Mouse (Mus musculus): ENCODE results near the gene Slc4a11. TPM values are rescaled to one million over a fixed set of nuclear protein-coding genes. Genes with fewer than 3 reads are reported as not detected.
A peak's percentile ranks its signal among the peaks of the same experiment; 100 is the strongest.

The Slc4a11 gene
- polyA plus RNA-seq, 1 experiment from 2014 or later: 0.50 TPM

DNA sequence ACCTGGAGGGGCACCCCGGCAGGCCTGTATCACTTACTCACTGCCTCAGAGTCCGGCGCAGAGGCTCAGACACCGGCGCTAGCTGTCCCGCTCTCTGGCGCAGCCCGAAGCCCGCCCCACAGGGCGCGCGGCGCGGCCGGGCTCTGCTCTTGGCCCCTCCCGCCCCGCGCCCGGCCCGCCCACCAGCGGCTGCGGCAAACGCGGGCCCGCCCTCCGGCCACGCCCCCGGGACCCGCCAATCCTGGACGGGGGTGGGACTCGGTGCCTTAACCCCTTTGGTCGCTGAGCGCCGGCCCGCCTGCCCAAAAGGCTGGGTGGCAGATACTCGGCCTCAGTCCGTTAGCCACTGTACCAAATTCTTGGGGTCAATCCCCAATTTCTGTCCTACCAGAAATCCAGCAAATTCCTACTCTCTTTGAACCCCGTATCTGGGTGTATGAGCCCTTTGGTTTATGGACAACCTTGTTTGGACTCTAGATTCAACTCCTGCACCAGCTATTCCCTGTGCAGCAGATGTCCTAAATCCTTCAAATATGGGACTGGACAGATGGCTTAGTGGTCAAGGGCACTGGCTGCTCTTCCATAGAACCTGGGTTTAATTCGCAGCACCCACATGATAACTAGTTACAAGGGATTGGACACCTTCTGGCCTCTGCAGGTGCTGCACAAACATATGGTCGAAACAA is 54.5 kb downstream of the Slc4a11 start, which contains the start of gene Lzts3:
TSS of gene Lzts3 (minus strand) at position 120 of the 686 bp plus-strand sequence.
- peak within 1 kb of the TSS; percentile 68 for H3K4me3 ChIP-seq (ENCODE audit: low read depth, low read length)
- peak within 1 kb of the TSS; percentile 78 for H3K4me2 ChIP-seq (ENCODE audit: low read depth, low read length)
- peak within 1 kb of the TSS; percentile 72 for H3K27ac ChIP-seq (ENCODE audit: low read depth, low read length)
- H3K27me3 ChIP-seq (ENCODE audit: control insufficient read depth, insufficient read depth, low read length): 0 out of 2 replicates have a peak, but pooled peaks cover 2% of the 10 kb centered on the region
- H3K36me3 ChIP-seq (ENCODE audit: control insufficient read depth, insufficient read depth, low read length): no peaks in the 10 kb centered on the region
- H3K4me1 ChIP-seq (ENCODE audit: control insufficient read depth, insufficient read depth, low read length): peaks cover 2% of the 10 kb centered on the region; the same call in 1 of the 2 replicates
- WGBS: 5% methylated on average over 25 of the region's 40 CpGs
- ATAC-seq (ENCODE audit: low read depth): peak; percentile 95
- no peaks in the 10 kb centered on the region for H3K9me3 ChIP-seq (ENCODE audit: control insufficient read depth, low read length)
- H3K9ac ChIP-seq (replicated peaks; ENCODE audit: low read depth, low read length): peak within 1 kb of the TSS; percentile 83

- H3K4me2 ChIP-seq (ENCODE audit: low read depth, low read length): peak overlapping the region; percentile 78
- no peaks in the 10 kb centered on the region for H3K36me3 ChIP-seq (ENCODE audit: control insufficient read depth, insufficient read depth, low read length)
- ATAC-seq (ENCODE audit: low read depth): peak; percentile 82
- H3K4me3 ChIP-seq (ENCODE audit: low read depth, low read length): peak overlapping the region; percentile 68
- 2% methylated on average over 13 of the region's 27 CpGs for WGBS
- H3K27ac ChIP-seq (ENCODE audit: low read depth, low read length): peak overlapping the region; percentile 72
- 0 out of 2 replicates have a peak, but pooled peaks cover 7% of the 10 kb centered on the region for H3K27me3 ChIP-seq (ENCODE audit: control insufficient read depth, insufficient read depth, low read length)
- peaks cover 2% of the 10 kb centered on the region; the same call in 1 of the 2 replicates for H3K4me1 ChIP-seq (ENCODE audit: control insufficient read depth, insufficient read depth, low read length)
- peak overlapping the region; percentile 83 for H3K9ac ChIP-seq (replicated peaks; ENCODE audit: low read depth, low read length)
- H3K9me3 ChIP-seq (ENCODE audit: control insufficient read depth, low read length): no peaks in the 10 kb centered on the region
Observed at GRCm38 (mm10) chr2:130642197-130642660, 55.1 kb downstream of the Slc4a11 start.

GRCm38 (mm10) chr2:130641351-130642025 is 55.8 kb downstream of the Slc4a11 start:
- Histone ChIP-seq H3K4me3 (ENCODE audit: low read depth, low read length) (peak overlapping the region; percentile 68), H3K4me2 (ENCODE audit: low read depth, low read length) (peak overlapping the region; percentile 78), H3K9ac (replicated peaks; ENCODE audit: low read depth, low read length) (peak overlapping the region; percentile 83; the same call in 1 of the 2 replicates), H3K9me3 (ENCODE audit: control insufficient read depth, low read length) (no peaks in the 10 kb centered on the region), H3K27me3 (ENCODE audit: control insufficient read depth, insufficient read depth, low read length) (peaks cover 13% of the 10 kb centered on the region), H3K27ac (ENCODE audit: low read depth, low read length) (no peak overlapping the region), H3K4me1 (ENCODE audit: control insufficient read depth, insufficient read depth, low read length) (peaks cover 2% of the 10 kb centered on the region; the same call in 1 of the 2 replicates), H3K36me3 (ENCODE audit: control insufficient read depth, insufficient read depth, low read length) (no peaks in the 10 kb centered on the region)
- no peak for ATAC-seq (ENCODE audit: low read depth)
- WGBS: 66% methylated on average over 6 of the region's 6 CpGs

DNA sequence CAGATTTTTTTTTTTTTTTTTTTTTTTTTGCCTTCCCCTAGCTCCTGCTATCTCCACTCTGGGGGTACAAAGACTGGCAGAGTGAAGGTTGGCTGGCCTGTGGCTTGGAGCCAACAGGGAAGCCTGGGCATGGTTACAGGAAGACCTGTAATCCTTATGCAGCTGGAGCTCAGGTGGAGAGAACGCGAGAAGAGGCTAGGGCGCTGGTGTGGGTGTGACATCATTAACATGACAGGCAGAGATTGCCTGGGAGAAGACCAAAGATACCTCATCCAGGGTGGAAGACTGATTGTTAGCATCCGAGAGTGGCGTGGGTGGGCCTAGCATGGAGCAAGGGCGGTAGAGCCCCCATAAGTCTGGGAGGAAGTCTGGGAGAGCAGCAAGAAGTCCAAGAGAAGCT is 58.0 kb downstream of the Slc4a11 start:
- no peak overlapping the region for H3K27ac ChIP-seq (ENCODE audit: low read depth, low read length)
- 77% methylated on average over 6 of the region's 6 CpGs for WGBS
- H3K4me2 ChIP-seq (ENCODE audit: low read depth, low read length): no peak overlapping the region
- no peak overlapping the region for H3K9ac ChIP-seq (replicated peaks; ENCODE audit: low read depth, low read length)
- no peak for ATAC-seq (ENCODE audit: low read depth)
- no peaks in the 10 kb centered on the region for H3K9me3 ChIP-seq (ENCODE audit: control insufficient read depth, low read length)
- peaks cover 32% of the 10 kb centered on the region for H3K27me3 ChIP-seq (ENCODE audit: control insufficient read depth, insufficient read depth, low read length)
- no peak overlapping the region for H3K4me3 ChIP-seq (ENCODE audit: low read depth, low read length)
- no peaks in the 10 kb centered on the region; the same call in 1 of the 2 replicates for H3K36me3 ChIP-seq (ENCODE audit: control insufficient read depth, insufficient read depth, low read length)
- H3K4me1 ChIP-seq (ENCODE audit: control insufficient read depth, insufficient read depth, low read length): peaks cover 11% of the 10 kb centered on the region; the same call in 1 of the 2 replicates

DNA sequence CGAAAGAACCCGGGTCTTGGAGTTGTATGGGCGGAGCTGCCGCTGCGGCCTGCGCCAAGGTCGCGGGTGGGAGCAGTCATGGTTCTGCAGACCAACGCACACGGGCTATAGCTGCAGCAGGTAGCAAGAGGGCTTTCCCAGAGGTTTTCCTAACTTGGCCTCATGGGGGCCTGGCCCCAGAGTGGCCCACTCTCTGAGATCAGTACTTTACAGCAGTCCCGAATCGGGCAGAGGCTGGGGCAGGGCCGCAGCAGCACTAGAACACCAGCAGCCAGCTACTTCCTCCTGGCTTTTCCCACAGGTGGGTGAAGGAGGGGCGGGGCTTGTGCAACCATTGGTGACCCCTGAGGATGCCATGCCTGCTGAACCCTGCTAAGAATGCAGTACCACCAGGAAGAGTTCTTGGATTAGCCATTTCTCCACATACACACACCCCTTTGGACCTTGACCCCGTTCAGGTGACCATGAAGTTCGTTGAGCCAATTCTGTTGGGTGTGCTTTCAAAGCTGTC is 59.2 kb downstream of the Slc4a11 start:
- ATAC-seq (ENCODE audit: low read depth): no peak
- H3K36me3 ChIP-seq (ENCODE audit: control insufficient read depth, insufficient read depth, low read length): no peaks in the 10 kb centered on the region; the same call in 1 of the 2 replicates
- peaks cover 39% of the 10 kb centered on the region for H3K27me3 ChIP-seq (ENCODE audit: control insufficient read depth, insufficient read depth, low read length)

DNA sequence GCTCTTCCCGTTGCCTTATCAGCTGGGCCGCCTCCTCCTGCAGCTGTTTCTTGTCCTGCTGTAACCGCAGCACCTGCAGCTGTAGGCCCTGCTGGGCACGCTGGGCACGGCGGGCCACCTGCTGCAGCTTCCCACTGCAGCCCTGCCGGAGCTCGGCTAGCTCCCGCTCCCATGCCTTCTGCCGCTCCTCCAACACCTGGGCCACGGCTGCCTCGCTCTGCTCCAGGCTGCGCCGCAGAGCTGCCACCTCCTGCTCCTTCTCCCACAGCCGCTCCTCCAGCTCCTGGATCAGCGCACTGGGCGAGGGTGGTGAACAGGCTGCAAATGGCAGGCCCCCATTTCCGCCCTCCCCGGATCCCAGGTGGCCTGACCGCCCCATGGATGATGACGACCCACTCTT is 61.5 kb downstream of the Slc4a11 start:
- ATAC-seq (ENCODE audit: low read depth): no peak
- no peak overlapping the region for H3K4me2 ChIP-seq (ENCODE audit: low read depth, low read length)
- H3K27ac ChIP-seq (ENCODE audit: low read depth, low read length): no peak overlapping the region
- H3K27me3 ChIP-seq (ENCODE audit: control insufficient read depth, insufficient read depth, low read length): peaks cover 39% of the 10 kb centered on the region
- peaks cover 9% of the 10 kb centered on the region; the same call in 1 of the 2 replicates for H3K4me1 ChIP-seq (ENCODE audit: control insufficient read depth, insufficient read depth, low read length)
- WGBS: 14% methylated on average over 21 of the region's 21 CpGs
- no peaks in the 10 kb centered on the region for H3K9me3 ChIP-seq (ENCODE audit: control insufficient read depth, low read length)
- no peak overlapping the region for H3K9ac ChIP-seq (replicated peaks; ENCODE audit: low read depth, low read length)
- H3K4me3 ChIP-seq (ENCODE audit: low read depth, low read length): no peak overlapping the region
- H3K36me3 ChIP-seq (ENCODE audit: control insufficient read depth, insufficient read depth, low read length): no peaks in the 10 kb centered on the region; the same call in 1 of the 2 replicates

More for the DNA sequence above, 59.2 kb downstream of the Slc4a11 start:
- no peak overlapping the region for H3K4me2 ChIP-seq (ENCODE audit: low read depth, low read length)
- H3K9me3 ChIP-seq (ENCODE audit: control insufficient read depth, low read length): no peaks in the 10 kb centered on the region
- H3K27ac ChIP-seq (ENCODE audit: low read depth, low read length): no peak overlapping the region
- peaks cover 11% of the 10 kb centered on the region; the same call in 1 of the 2 replicates for H3K4me1 ChIP-seq (ENCODE audit: control insufficient read depth, insufficient read depth, low read length)
- 28% methylated on average over 16 of the region's 16 CpGs for WGBS
- no peak overlapping the region for H3K4me3 ChIP-seq (ENCODE audit: low read depth, low read length)
- no peak overlapping the region for H3K9ac ChIP-seq (replicated peaks; ENCODE audit: low read depth, low read length)

DNA sequence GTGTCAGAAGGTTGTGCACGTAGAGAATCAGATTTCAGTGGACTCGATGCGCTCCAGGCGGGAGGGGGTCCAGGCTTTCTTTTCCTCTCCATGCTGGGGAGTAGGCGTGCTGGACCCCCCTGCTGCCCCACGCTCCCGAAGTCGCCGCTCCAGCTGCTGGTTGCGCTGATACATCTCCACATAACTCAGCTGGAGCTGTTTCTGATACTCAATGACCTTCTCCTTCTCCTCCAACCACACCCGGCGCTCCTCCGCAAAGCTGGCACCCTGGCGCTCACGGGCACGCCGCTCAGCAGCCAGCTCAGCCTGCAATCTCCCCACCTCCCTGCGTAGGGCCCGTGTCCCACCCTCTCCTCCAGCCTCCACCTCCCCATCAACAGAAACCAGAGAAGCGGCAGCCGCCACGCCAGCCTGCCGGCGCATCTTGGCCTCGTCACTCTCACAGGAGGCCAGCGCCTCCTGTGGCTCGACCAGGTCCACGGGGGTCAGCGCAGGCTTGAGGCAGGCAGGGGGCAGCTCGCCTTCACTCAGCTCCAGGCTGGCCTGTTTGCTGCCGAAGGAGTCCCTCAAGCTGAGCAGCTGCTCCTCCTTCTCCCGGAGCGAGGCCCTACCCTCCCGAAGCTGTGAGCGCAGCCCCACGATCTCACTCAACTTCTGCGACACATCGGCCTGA is 62.4 kb downstream of the Slc4a11 start:
- H3K9me3 ChIP-seq (ENCODE audit: control insufficient read depth, low read length): no peaks in the 10 kb centered on the region
- peaks cover 9% of the 10 kb centered on the region; the same call in 1 of the 2 replicates for H3K4me1 ChIP-seq (ENCODE audit: control insufficient read depth, insufficient read depth, low read length)
- no peaks in the 10 kb centered on the region; the same call in 1 of the 2 replicates for H3K36me3 ChIP-seq (ENCODE audit: control insufficient read depth, insufficient read depth, low read length)
- peak overlapping the region; percentile 11 for H3K4me3 ChIP-seq (ENCODE audit: low read depth, low read length)
- H3K9ac ChIP-seq (replicated peaks; ENCODE audit: low read depth, low read length): peak overlapping the region; percentile 41
- 3% methylated on average over 36 of the region's 38 CpGs for WGBS
- peaks cover 39% of the 10 kb centered on the region for H3K27me3 ChIP-seq (ENCODE audit: control insufficient read depth, insufficient read depth, low read length)
- H3K27ac ChIP-seq (ENCODE audit: low read depth, low read length): no peak overlapping the region
- H3K4me2 ChIP-seq (ENCODE audit: low read depth, low read length): peak overlapping the region; percentile 40
- 0 out of 2 replicates have a peak, but pooled peaks have one; percentile 7 for ATAC-seq (ENCODE audit: low read depth)
